Mouse (Mus musculus): Measurements from ENCODE around the gene Hist1h4f. TPM values are rescaled to one million over a fixed set of nuclear protein-coding genes. Genes with fewer than 3 reads are reported as not detected.

Hist1h4f gene
- 2.2 and 6.6 TPM in 2 replicates for polyA plus RNA-seq (2012; rRNA removed; ENCODE audit: low replicate concordance)

DNA sequence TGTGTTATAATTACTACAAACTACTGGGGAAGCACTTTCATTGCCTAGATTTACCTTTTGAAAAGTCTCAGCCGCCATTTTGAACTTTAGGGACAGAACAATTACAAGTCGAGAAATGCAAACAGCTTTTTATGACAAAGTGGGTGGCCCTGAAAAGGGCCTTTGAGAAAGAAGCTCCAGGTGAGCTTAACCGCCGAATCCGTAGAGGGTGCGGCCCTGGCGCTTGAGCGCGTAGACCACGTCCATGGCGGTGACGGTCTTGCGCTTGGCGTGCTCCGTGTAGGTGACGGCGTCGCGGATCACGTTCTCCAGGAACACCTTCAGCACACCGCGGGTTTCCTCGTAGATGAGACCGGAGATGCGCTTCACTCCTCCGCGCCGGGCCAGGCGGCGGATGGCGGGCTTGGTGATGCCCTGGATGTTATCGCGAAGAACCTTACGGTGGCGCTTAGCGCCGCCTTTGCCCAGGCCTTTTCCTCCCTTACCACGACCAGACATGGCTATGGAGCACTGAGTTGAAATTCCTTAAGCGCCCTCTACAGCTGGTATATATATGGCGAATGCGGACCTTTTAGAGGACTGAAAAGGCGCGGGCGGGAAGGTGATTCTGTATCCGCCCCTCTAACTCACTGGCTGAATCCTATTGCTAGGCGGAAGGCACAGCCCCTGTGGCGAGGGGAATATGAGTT, at the start of gene Hist1h4f:
TSS of gene Hist1h4f (minus strand) at position 503 of the 689 bp plus-strand sequence.

DNA sequence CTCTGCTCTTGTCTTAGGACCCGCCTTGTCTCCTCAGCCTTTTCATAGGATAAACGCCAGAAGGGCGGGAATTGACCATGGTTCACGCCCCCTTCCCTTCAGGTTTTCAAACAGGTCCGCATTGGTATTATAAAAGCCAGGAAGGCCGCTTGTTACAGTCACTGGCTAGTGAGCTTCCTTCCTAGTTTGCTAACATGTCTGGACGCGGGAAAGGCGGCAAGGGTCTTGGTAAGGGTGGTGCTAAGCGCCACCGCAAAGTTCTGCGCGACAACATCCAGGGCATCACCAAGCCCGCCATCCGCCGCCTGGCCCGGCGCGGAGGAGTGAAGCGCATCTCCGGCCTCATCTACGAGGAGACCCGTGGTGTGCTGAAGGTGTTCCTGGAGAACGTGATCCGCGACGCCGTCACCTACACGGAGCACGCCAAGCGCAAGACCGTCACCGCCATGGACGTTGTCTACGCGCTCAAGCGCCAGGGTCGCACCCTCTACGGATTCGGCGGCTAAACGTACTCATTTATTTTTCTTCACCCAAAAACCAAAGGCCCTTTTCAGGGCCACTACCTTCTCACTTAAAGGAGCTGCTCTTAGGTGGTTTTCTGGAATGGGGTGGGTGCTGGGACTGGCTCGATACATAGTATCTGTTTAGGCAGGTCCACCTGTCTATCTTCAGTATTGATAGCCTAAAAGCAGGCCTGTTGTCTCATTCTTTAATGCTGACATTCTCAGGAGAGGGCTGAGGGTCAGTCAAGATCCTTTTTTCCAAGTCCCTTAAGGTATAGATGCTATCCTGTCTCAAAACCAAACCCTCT, 30.2 kb upstream of the Hist1h4f start, which contains the start of gene Hist1h4d:
TSS of gene Hist1h4d (plus strand) at position 191 of the 811 bp plus-strand sequence.

DNA sequence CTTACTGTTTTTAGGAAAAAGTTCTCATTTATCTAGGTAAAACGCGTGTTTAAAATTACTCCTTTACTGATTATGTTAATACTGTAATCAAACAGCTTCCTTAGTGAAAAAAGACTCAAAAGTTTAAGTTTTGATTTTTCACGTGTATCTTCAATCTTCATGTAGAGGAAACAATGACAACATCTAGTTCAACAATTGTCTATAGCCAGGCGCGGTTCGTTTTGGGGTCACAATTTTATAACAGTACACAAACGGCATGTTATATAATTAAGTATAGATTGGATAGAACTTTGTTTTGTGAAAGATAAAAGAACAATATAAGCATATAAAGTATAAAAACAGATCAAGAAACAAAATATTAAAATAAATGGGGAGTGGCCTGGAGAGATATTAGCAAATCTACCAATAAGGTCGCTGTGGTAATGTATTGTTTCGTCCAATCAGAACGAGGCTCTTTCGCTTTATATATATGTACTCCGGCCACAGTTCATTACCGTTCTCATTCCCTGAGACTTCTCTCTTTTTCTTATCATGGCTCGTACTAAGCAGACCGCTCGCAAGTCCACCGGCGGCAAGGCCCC, 23.9 kb upstream of the Hist1h4f start, which contains the start of gene Hist1h3d:
TSS of gene Hist1h3d (plus strand) at position 493 of the 581 bp plus-strand sequence.

DNA sequence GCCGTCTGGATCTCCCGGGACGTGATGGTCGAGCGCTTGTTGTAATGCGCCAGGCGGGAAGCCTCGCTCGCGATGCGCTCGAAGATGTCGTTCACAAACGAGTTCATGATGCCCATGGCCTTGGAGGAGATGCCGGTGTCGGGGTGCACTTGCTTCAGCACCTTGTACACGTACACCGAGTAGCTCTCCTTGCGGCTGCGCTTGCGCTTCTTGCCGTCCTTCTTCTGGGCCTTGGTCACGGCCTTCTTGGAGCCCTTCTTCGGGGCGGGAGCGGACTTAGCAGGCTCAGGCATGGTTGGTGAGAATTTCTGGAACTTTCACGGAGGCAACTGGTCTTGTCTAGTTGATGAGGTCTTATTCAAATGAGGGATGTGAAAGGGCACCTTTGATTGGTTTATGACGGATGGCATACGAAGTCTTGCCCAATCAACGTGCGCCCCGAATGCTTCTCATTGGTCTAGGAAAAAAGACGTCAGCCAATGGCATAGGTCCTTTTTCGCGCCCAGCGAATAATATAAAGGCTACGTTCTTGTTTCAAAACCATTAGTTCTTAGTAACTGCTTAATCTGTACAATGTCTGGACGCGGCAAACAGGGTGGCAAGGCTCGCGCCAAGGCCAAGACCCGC, 22.6 kb upstream of the Hist1h4f start, which contains the start of the genes Hist1h2bf and Hist1h2ad:
TSS of gene Hist1h2bf (minus strand) at position 299 of the 627 bp plus-strand sequence.
TSS of gene Hist1h2ad (plus strand) at position 484 of the 627 bp plus-strand sequence.

DNA sequence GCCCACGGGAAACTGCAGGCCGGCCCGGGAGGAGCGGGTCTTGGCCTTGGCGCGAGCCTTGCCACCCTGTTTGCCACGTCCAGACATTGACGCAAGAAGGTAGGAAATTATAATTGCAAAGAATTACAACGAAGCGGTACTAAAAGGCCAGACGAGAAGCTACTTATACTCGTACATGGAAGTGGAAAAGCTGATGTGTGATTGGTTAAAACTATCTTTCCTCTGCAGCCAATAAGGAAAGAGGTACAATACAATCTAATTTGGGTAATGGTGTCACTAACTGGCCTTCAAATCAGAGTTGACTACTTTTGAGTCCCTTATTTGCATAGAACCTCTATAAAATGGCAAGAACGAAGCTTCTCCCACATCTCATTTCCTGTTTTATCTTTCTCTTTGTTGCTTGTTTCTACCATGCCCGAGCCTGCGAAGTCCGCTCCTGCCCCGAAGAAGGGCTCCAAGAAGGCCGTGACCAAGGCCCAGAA, 19.6 kb upstream of the Hist1h4f start, which contains the start of the genes Hist1h2ae and Hist1h2bg:
TSS of gene Hist1h2ae (minus strand) at position 199 of the 482 bp plus-strand sequence.
TSS of gene Hist1h2bg (plus strand) at position 375 of the 482 bp plus-strand sequence.

DNA sequence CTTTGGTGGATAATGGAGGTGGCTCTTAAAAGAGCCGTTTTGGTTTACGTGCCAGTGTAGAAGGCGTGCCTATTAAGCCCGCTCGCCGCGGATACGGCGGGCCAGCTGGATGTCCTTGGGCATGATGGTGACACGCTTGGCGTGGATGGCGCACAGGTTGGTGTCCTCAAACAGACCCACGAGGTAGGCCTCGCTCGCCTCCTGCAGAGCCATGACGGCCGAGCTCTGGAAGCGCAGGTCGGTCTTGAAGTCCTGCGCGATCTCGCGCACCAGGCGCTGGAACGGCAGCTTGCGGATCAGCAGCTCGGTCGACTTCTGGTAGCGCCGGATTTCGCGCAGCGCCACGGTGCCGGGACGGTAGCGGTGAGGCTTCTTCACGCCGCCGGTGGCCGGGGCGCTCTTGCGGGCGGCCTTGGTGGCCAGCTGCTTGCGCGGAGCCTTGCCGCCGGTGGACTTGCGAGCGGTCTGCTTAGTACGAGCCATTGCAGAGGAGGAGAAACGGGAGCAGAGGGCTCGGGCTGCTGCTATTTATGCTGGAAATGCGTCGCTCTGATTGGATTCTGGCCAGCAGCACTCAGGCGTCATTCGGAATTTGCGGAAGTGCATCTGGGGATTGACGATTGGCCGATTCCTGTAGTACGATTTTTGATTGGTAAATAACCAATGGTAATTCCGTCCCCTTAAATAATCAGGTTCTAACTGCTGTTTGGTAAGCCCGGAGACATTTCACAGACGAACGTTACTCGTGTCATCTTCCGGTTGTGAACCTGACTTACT, 10.6 kb upstream of the Hist1h4f start, which contains the start of gene Hist1h3e:
TSS of gene Hist1h3e (minus strand) at position 487 of the 777 bp plus-strand sequence.

DNA sequence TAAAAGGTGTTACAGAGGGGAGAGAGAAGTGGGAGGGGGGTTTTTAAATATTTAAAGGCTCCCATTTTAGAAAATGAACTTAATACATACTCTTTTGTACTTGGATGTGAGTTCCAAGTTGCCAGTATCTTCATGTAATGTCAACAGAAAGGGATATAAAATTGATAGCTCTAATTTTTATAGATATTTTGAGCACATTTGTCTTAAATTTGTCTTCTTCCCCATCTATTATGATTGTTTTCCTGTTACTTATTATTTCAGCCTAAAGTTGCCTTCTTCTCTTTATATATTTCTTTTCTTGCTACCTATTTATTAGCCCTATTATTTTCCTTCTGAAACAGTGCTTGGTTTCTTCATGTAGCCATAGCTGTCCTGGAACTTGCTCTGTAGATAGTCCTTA, 1.5 kb upstream of the Hist1h4f start, which contains the start of gene Hist1h1d:
TSS of gene Hist1h1d (plus strand) at position 301 of the 400 bp plus-strand sequence.

DNA sequence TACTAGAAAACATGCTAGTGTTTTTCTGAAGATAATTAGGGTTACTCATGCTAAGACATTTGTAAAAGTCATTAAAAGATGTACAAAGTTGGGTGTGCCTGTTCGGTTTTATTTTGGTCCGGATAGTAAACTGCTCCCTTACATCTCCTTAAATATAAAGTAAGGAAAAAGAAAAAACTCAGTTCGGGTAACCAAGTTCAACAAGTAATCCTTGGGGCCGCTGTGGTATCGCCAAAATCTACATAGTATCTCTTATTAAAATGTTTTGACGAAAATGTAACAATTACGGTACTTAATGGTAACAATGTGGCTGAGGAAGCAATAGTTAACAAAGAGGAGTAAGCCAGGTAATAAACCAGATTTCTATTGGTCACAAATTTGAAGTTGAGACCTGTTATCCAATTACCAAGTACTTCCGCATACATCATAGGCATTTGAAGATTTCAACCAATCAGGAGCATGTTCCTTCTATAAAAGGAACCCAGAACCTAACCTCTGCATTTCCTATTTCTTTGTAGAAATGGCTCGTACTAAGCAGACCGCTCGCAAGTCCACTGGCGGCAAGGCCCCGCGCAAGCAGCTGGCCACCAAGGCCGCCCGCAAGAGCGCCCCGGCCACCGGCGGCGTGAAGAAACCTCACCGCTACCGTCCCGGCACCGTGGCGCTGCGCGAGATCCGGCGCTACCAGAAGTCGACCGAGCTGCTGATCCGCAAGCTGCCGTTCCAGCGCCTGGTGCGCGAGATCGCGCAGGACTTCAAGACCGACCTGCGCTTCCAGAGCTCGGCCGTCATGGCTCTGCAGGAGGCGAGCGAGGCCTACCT, 7.3 kb downstream of the Hist1h4f start, which contains the start of gene Hist1h3f:
TSS of gene Hist1h3f (plus strand) at position 88 of the 822 bp plus-strand sequence.

DNA sequence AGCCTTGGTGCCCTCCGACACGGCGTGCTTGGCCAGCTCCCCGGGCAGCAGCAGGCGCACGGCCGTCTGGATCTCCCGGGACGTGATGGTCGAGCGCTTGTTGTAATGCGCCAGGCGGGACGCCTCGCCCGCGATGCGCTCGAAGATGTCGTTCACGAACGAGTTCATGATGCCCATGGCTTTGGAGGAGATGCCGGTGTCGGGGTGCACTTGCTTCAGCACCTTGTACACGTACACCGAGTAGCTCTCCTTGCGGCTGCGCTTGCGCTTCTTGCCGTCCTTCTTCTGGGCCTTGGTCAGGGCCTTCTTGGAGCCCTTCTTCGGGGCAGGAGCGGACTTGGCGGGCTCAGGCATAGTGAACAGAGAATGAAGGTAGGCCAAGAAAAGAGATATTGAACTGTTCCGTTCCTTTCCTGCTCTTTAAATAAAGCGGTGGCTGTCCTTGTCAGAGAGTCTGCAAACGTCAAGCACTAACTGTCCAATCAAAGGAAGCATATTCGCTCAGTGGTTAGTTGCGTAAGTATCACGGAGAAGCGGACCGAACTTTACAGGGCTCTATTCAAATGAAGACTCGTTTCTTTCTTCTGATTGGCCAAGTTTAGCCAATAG, 8.3 kb downstream of the Hist1h4f start, which contains the start of gene Hist1h2bh:
TSS of gene Hist1h2bh (minus strand) at position 394 of the 609 bp plus-strand sequence.

DNA sequence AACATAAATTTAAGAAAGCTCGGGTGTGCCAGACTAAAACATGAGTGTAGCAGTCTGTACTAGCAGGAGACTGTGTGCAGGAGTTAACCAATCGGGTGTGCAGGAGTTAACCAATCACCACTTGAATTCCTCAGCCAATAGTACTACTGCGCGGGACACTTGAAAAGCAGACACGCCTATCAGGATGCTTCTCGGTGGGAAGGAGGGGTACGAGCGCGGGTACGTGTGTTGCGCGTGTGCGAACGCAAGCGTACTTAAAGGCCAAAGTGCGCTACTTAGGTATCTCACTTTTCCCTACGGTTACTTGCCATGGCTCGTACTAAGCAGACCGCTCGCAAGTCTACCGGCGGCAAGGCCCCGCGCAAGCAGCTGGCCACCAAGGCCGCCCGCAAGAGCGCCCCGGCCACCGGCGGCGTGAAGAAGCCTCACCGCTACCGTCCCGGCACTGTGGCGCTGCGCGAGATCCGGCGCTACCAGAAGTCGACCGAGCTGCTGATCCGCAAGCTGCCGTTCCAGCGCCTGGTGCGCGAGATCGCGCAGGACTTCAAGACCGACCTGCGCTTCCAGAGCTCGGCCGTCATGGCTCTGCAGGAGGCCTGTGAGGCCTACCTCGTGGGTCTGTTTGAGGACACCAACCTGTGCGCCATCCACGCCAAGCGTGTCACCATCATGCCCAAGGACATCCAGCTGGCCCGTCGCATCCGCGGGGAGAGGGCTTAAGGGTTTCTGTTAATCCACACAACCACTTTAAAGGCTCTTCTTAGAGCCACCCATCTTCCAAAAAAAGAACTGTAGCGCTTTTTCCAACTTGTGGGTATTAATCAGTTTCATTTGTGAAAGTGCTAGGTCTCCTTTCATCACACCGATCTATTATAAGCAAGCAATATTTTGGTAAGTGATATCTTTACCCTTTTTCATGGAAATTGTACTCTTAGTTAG, 16.0 kb downstream of the Hist1h4f start, which contains the start of gene Hist1h3g:
TSS of gene Hist1h3g (plus strand) at position 286 of the 939 bp plus-strand sequence.

DNA sequence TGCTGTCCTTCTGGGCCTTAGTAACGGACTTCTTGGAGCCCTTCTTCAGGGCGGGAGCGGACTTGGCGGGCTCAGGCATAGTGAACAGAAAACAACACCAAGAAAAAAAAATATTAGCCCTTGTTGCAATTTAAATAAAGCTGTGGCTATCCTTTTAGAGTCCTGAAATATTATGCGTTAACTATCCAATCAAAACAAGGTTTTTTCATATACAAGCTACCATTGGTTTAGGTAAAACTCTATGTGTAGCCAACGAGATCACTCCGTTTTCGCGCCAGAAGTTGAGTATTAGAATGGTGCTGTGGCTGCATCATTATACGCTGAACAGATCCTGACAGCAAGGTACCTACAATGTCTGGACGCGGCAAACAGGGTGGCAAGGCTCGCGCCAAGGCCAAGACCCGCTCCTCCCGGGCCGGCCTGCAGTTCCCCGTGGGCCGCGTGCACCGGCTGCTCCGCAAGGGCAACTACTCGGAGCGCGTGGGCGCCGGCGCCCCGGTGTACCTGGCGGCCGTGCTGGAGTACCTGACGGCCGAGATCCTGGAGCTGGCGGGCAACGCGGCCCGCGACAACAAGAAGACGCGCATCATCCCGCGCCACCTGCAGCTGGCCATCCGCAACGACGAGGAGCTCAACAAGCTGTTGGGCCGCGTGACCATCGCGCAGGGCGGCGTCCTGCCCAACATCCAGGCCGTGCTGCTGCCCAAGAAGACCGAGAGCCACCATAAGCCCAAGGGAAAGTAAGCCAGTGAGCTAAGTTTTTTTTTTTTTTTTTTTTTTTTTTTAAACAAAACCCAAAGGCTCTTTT, 17.7 kb downstream of the Hist1h4f start, which contains the start of gene Hist1h2af:
TSS of gene Hist1h2af (plus strand) at position 347 of the 808 bp plus-strand sequence.

DNA sequence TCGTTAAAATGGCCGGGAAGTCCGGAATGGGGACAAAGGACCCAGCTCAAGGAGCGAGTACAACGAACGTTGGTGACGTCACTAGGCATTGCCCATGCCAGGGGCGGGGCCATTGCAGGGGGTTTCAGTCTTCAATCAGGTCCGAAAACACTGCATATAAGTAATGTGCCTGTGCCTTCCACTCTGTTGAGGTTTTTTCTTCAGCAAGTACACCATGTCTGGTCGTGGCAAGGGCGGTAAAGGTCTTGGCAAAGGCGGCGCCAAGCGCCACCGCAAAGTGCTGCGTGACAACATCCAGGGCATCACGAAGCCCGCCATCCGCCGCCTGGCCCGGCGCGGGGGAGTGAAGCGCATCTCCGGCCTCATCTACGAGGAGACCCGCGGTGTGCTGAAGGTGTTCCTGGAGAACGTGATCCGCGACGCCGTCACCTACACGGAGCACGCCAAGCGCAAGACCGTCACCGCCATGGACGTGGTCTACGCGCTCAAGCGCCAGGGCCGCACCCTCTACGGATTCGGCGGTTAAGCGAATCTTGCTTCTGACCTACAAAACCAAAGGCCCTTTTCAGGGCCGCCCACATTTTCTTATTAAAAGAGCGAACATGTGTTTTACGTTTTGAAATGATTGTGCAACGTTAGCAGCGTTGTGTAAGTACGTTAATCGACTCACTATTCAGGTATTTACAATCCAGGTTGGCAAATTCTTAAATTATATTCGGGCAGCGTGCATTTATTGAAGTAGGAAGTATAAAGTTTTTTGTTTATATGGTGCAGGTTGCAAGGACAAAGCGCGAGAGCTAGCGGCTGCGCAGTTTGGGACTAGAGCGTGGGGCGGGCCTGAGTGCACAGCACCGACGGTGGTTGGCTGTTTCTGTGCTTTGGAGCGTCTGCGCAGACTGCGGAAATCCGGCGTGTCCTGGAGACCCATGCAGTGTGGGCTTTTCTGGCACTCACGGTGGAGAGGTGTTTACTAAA, 20.3 kb downstream of the Hist1h4f start, which contains the start of gene Hist1h4h:
TSS of gene Hist1h4h (plus strand) at position 150 of the 975 bp plus-strand sequence.

